In the genomic region with DNA sequence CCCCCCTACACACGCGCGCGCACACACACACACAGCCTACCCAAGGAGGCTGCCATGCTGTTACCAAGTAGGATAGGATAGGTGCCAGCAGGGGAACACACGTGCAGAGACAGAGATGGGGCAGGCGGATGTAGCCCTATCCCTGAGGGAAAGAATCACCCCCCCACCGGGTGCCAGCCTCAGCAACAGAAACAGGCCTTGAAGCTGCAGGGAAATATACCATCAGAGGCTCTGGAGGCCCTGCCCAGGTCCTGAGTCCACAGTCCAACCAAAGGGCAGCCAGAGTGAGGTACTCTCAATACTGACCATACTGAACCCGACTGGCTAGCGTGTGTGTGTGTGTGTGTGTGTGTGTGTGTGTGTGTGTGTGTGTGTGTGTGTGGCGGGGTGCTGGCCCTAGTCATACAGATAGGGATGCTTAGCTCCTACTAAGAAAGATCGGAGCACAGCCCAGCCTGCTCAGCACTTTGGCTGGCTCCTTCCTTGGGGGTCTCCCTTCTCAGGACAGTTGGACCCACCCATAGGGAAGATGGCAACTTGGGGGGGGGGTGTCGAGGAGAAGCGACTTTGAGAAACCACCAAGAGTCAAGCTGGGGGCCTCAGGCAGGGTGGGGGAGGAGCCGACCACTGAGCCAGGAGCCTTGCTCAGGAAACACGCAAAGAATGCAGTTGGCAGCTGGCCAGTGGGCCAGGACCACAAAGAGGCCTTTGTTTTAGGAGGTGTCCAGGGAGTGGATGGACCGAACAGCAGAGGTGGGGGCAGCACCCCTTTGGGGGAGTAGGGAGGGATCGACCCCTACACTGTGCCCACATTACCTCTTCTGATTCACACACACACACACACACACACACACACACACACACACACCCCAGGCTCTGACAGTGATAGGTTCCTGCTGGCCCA, we compare ENCODE assay signal across 8 mouse cellular contexts. TPM values are rescaled to one million over a fixed set of nuclear protein-coding genes. Genes with fewer than 3 reads are reported as not detected.
A peak's percentile ranks its signal among the peaks of the same experiment; 100 is the strongest.
DNase-seq lines count a peak whose midpoint lies in the region.

No protein-coding gene starts in this region.

- peak; percentile 67 for DNase-seq in cerebellum, adult 11-12 months
- no peak for DNase-seq in cerebellum, adult 8-10 months
- peak; percentile 43 for DNase-seq in embryo, embryonic 9.5 days (ENCODE audit: extremely low spot score)
- DNase-seq in heart, adult 8-10 months (ENCODE audit: low spot score) = peak; percentile 80
- peak; percentile 62 for DNase-seq in kidney, adult 11 months
- peak; percentile 81 to 89 for DNase-seq in lung, adult 18-20 months
- peak; percentile 70 for DNase-seq in ovary, postnatal 10 days (ENCODE audit: low spot score)
- no peak for DNase-seq in c-Kit-positive CD71-positive TER-119-positive erythroid progenitor cells, embryonic 14.5 days (ENCODE audit: low spot score)

RNA-seq across cellular contexts. Expression of a gene that starts 21.0 kb away (rescaled TPM):
- total RNA-seq in heart, adult 8-10 months (2022) = under 1 TPM in 1 of 4 experiments, not detected in 3; 0.66 TPM

RNA-seq across cellular contexts. Expression of a gene that starts 42.5 kb away (rescaled TPM):
- 1 to 10 TPM; 3.5 to 4.8 (median 4.3) TPM for total RNA-seq in heart, adult 8-10 months (2022)

RNA-seq across cellular contexts. Expression of a gene that starts 56.1 kb away (rescaled TPM):
- 10 to 100 TPM; 26.7 to 36.0 (median 33.4) TPM for total RNA-seq in heart, adult 8-10 months (2022)

RNA-seq across cellular contexts. Expression of a gene that starts 56.4 kb away (rescaled TPM):
- total RNA-seq in heart, adult 8-10 months (2022) = 100 to 1,000 TPM; 288 to 356 (median 295) TPM

RNA-seq across cellular contexts. Expression of a gene that starts 57.7 kb away (rescaled TPM):
- total RNA-seq in heart, adult 8-10 months (2022) = 10 to 100 TPM; 30.9 to 41.7 (median 38.5) TPM

Comparison
In these comparisons a context has a peak if more than half of its experiments do, and no peak if none do; other contexts are left out.
1. DNase-seq: peak in cerebellum, adult 11-12 months (single experiment), embryo, embryonic 9.5 days (single experiment), heart, adult 8-10 months (single experiment), kidney, adult 11 months (single experiment), lung, adult 18-20 months (2 of 2) and ovary, postnatal 10 days (single experiment); none in cerebellum, adult 8-10 months (single experiment) and c-Kit-positive CD71-positive TER-119-positive erythroid progenitor cells, embryonic 14.5 days (single experiment).